In genomic region chr6:88044577-88045405, GRCm38 (mm10) we compare ENCODE assay signal across 7 mouse cellular contexts. TPM values are rescaled to one million over a fixed set of nuclear protein-coding genes. Genes with fewer than 3 reads are reported as not detected.
A peak's percentile ranks its signal among the peaks of the same experiment; 100 is the strongest.
DNase-seq lines count a peak whose midpoint lies in the region; ATAC-seq lines count a peak whose summit lies in the region.

Gene Rab7 (minus strand): TSS chr6:88045270.

- peak within 1 kb of the TSS; percentile 95 for H3K9ac ChIP-seq in embryonic facial prominence, embryonic 11.5 days (replicated peaks; ENCODE audit: low read length)
- peak within 1 kb of the TSS; percentile 98 for H3K9ac ChIP-seq in midbrain, embryonic 13.5 days (replicated peaks)

- H3K9me3 ChIP-seq in embryonic facial prominence, embryonic 11.5 days (replicated peaks; ENCODE audit: control insufficient read depth, low read length): no peaks in the 10 kb centered on the region
- H3K9me3 ChIP-seq in limb, embryonic 10.5 days (replicated peaks): no peaks in the 10 kb centered on the region
- no peaks in the 10 kb centered on the region for H3K9me3 ChIP-seq in midbrain, embryonic 13.5 days

- WGBS in embryonic facial prominence, embryonic 11.5 days: under 1% methylated on average over 57 of the region's 82 CpGs
- WGBS in limb, embryonic 10.5 days: under 1% methylated on average over 82 of the region's 82 CpGs
- under 1% methylated on average over 80 of the region's 82 CpGs for WGBS in midbrain, embryonic 13.5 days

- H3K27ac ChIP-seq in embryonic facial prominence, embryonic 11.5 days (replicated peaks; ENCODE audit: low read depth, low read length): 0 out of 2 replicates have a peak within 1 kb of the TSS, but pooled peaks have one; percentile 56
- peak within 1 kb of the TSS; percentile 93 for H3K27ac ChIP-seq in limb, embryonic 10.5 days
- peak within 1 kb of the TSS; percentile 88 for H3K27ac ChIP-seq in midbrain, embryonic 13.5 days

- no peaks in the 10 kb centered on the region for H3K36me3 ChIP-seq in embryonic facial prominence, embryonic 11.5 days (replicated peaks; ENCODE audit: control insufficient read depth, insufficient read depth, low read depth, low read length)
- peaks cover 9% of the 10 kb centered on the region; the same call in 1 of the 2 replicates for H3K36me3 ChIP-seq in limb, embryonic 10.5 days
- H3K36me3 ChIP-seq in midbrain, embryonic 13.5 days: 0 out of 2 replicates have a peak, but pooled peaks cover 4% of the 10 kb centered on the region

- no peaks in the 10 kb centered on the region for H3K4me1 ChIP-seq in embryonic facial prominence, embryonic 11.5 days (ENCODE audit: control insufficient read depth, insufficient read depth, low read length)
- H3K4me1 ChIP-seq in limb, embryonic 10.5 days: peaks cover 16% of the 10 kb centered on the region
- H3K4me1 ChIP-seq in midbrain, embryonic 13.5 days (replicated peaks): peaks cover 34% of the 10 kb centered on the region

- peak within 1 kb of the TSS; percentile 92 for H3K4me2 ChIP-seq in embryonic facial prominence, embryonic 11.5 days (ENCODE audit: low read depth, low read length)
- H3K4me2 ChIP-seq in midbrain, embryonic 13.5 days (replicated peaks): peak within 1 kb of the TSS; percentile 98

- no peaks in the 10 kb centered on the region for H3K27me3 ChIP-seq in embryonic facial prominence, embryonic 11.5 days (ENCODE audit: control insufficient read depth, insufficient read depth, low read length)
- no peaks in the 10 kb centered on the region; the same call in 1 of the 2 replicates for H3K27me3 ChIP-seq in limb, embryonic 10.5 days (ENCODE audit: low read depth, poor library complexity, severe bottlenecking)
- H3K27me3 ChIP-seq in midbrain, embryonic 13.5 days: peaks cover 22% of the 10 kb centered on the region

- H3K4me3 ChIP-seq in embryonic facial prominence, embryonic 11.5 days (ENCODE audit: low read depth, low read length): peak within 1 kb of the TSS; percentile 99
- H3K4me3 ChIP-seq in limb, embryonic 10.5 days: peak within 1 kb of the TSS; percentile 98
- peak within 1 kb of the TSS; percentile 97 for H3K4me3 ChIP-seq in midbrain, embryonic 13.5 days (replicated peaks)

- DNase-seq in adrenal gland, postnatal 14 days: peak; percentile 98
- DNase-seq in embryonic facial prominence, embryonic 11.5 days (ENCODE audit: low spot score): peak; percentile 96
- DNase-seq in kidney, adult 11 months: peak; percentile 96
- peak; percentile 96 for DNase-seq in limb, embryonic 10.5 days (ENCODE audit: low spot score)
- DNase-seq in spleen, adult 12 weeks (ENCODE audit: low spot score): peak; percentile 88

- peak; percentile 98 for ATAC-seq in embryonic facial prominence, embryonic 11.5 days (replicated peaks; ENCODE audit: insufficient number of reproducible peaks, low FRiP score, low TSS enrichment, low read depth)
- peak; percentile 95 for ATAC-seq in granulocyte monocyte progenitor cell, adult 5-6 weeks (replicated peaks; ENCODE audit: poor library complexity, severe bottlenecking)
- ATAC-seq in midbrain, embryonic 13.5 days: peak; percentile 99

RNA-seq across cellular contexts. Expression of gene Rab7, which starts in this region (rescaled TPM):
- 280 and 282 TPM in 2 replicates for total RNA-seq in adrenal gland, postnatal 14 days (2021)
- 231 and 243 TPM in 2 replicates for polyA plus RNA-seq in embryonic facial prominence, embryonic 11.5 days (2014; fragmentation: Nextera tagmentation; extraction: Ambion mirVana)
- total RNA-seq in granulocyte monocyte progenitor cell, adult 5-6 weeks (2014; fragmentation: Nextera tagmentation): 239 and 246 TPM in 2 replicates
- 89.1 and 102 TPM in 2 replicates for total RNA-seq in granulocyte monocyte progenitor cell, adult 5-6 weeks (2017)
- 206 and 208 TPM in 2 replicates for polyA plus RNA-seq in limb, embryonic 10.5 days (2016; fragmentation: Nextera tagmentation; extraction: Ambion mirVana)
- 271 and 287 TPM in 2 replicates for polyA plus RNA-seq in midbrain, embryonic 13.5 days (2015; fragmentation: Nextera tagmentation; extraction: Ambion mirVana)

Comparison
In these comparisons a context has a peak if more than half of its experiments do, and no peak if none do; other contexts are left out.
1. Peak in every context shown above with its lines: DNase-seq, ATAC-seq, H3K4me3 ChIP-seq and H3K27ac ChIP-seq.